Mouse (Mus musculus) cerebellum, postnatal 14 days (tissue): ENCODE measurements around the gene Hspg2.
"Not testable (repeated sequence)": the region's sequence is repeated elsewhere in the genome, so short reads cannot be mapped to it uniquely, and the experiment has no call there.

Experiments used
- DNase-seq, 2 experiments: peaks; one replicate each; pipeline ENCODE4 v3.0.0; 2021; ENCODE audit warnings: mixed read lengths in 2 of 2

The Hspg2 gene

GRCm38 (mm10) chr4:137579789-137580188 lies 111.2 kb downstream of the Hspg2 start:
- no peak for DNase-seq

GRCm38 (mm10) chr4:137580299-137580698 lies 111.7 kb downstream of the Hspg2 start:
- DNase-seq, result no peak

GRCm38 (mm10) chr4:137581815-137582214 lies 113.2 kb downstream of the Hspg2 start:
- peak in 1 of 2 experiments; percentile 29 for DNase-seq

- DNase-seq, result not testable (repeated sequence)
Observed at GRCm38 (mm10) chr4:137589095-137589494, 120.5 kb downstream of the Hspg2 start.

GRCm38 (mm10) chr4:137589586-137589985 lies 121.0 kb downstream of the Hspg2 start:
- no peak for DNase-seq

- peak; percentile 35 to 60 for DNase-seq
Observed at GRCm38 (mm10) chr4:137590961-137591360, 122.4 kb downstream of the Hspg2 start.

GRCm38 (mm10) chr4:137593601-137594495 lies 125.3 kb downstream of the Hspg2 start, which contains the start of gene Usp48:
Usp48 (plus strand) TSS chr4:137593755.
- DNase-seq, result peak; percentile 100

- peak in 1 of 2 experiments; percentile 18 for DNase-seq
Observed at GRCm38 (mm10) chr4:137594496-137595270, 126.1 kb downstream of the Hspg2 start.

- DNase-seq, result no peak
Observed at GRCm38 (mm10) chr4:137597098-137597630, 128.6 kb downstream of the Hspg2 start.

- DNase-seq, result no peak
Observed at GRCm38 (mm10) chr4:137598577-137598976, 130.0 kb downstream of the Hspg2 start.

GRCm38 (mm10) chr4:137603449-137604171 lies 135.0 kb downstream of the Hspg2 start:
- DNase-seq, result no peak

GRCm38 (mm10) chr4:137607023-137607422 lies 138.5 kb downstream of the Hspg2 start:
- no peak for DNase-seq

GRCm38 (mm10) chr4:137609281-137609680 lies 140.7 kb downstream of the Hspg2 start:
- DNase-seq, result no peak

- DNase-seq, result no peak
Observed at GRCm38 (mm10) chr4:137609702-137610101, 141.1 kb downstream of the Hspg2 start.

- DNase-seq, result no peak
Observed at GRCm38 (mm10) chr4:137610256-137610655, 141.7 kb downstream of the Hspg2 start.
